Mouse (Mus musculus): ENCODE results near the gene Strip1. TPM values are rescaled to one million over a fixed set of nuclear protein-coding genes. Genes with fewer than 3 reads are reported as not detected.

Gene Strip1
- polyA plus RNA-seq, 1 experiment from 2014 or later, result 92.2 TPM

- peaks cover 69% of the 10 kb centered on the region for H3K27me3 ChIP-seq (ENCODE audit: control insufficient read depth, insufficient read depth, low read length)
- no peaks in the 10 kb centered on the region for H3K9me3 ChIP-seq (ENCODE audit: control insufficient read depth, low read length)
- WGBS, result under 1% methylated on average over 30 of the region's 46 CpGs
- H3K36me3 ChIP-seq (ENCODE audit: control insufficient read depth, insufficient read depth, low read length), result no peaks in the 10 kb centered on the region
- peaks cover 10% of the 10 kb centered on the region; the same call in 1 of the 2 replicates for H3K4me1 ChIP-seq (replicated peaks; ENCODE audit: control insufficient read depth, insufficient read depth, low read length)
- H3K4me3 ChIP-seq (ENCODE audit: low read depth, low read length), result peak within 1 kb of the TSS; percentile 40
- peak within 1 kb of the TSS; percentile 69 for H3K4me2 ChIP-seq (ENCODE audit: low read depth, low read length, severe bottlenecking)
- ATAC-seq (replicated peaks; ENCODE audit: low FRiP score), result peak; percentile 29; the same call in 1 of the 2 replicates
- peak; percentile 70 for DNase-seq (ENCODE audit: low spot score)
- H3K9ac ChIP-seq (ENCODE audit: low read length), result peak within 1 kb of the TSS; percentile 47
- H3K27ac ChIP-seq (ENCODE audit: low read depth, low read length), result 0 out of 2 replicates have a peak within 1 kb of the TSS, but pooled peaks have one; percentile 25
These were observed 36.7 kb downstream of the Strip1 start, which contains the start of gene Alx3 for GRCm38 (mm10) chr3:107594662-107595263. Alx3 (plus strand) TSS chr3:107595031.

- H3K27ac ChIP-seq (ENCODE audit: low read depth, low read length), result no peak overlapping the region
- H3K4me1 ChIP-seq (replicated peaks; ENCODE audit: control insufficient read depth, insufficient read depth, low read length), result peaks cover 10% of the 10 kb centered on the region; the same call in 1 of the 2 replicates
- no peak overlapping the region for H3K4me2 ChIP-seq (ENCODE audit: low read depth, low read length, severe bottlenecking)
- H3K4me3 ChIP-seq (ENCODE audit: low read depth, low read length), result no peak overlapping the region
- peaks cover 58% of the 10 kb centered on the region for H3K27me3 ChIP-seq (ENCODE audit: control insufficient read depth, insufficient read depth, low read length)
- H3K36me3 ChIP-seq (ENCODE audit: control insufficient read depth, insufficient read depth, low read length), result no peaks in the 10 kb centered on the region
- no peak for DNase-seq (ENCODE audit: low spot score)
- no peak overlapping the region for H3K9ac ChIP-seq (ENCODE audit: low read length)
- H3K9me3 ChIP-seq (ENCODE audit: control insufficient read depth, low read length), result no peaks in the 10 kb centered on the region
- WGBS, result 58% methylated on average over 2 of the region's 2 CpGs
- ATAC-seq (replicated peaks; ENCODE audit: low FRiP score), result no peak
These were observed 37.9 kb downstream of the Strip1 start for GRCm38 (mm10) chr3:107593632-107594031.

- Histone ChIP-seq H3K4me1 (replicated peaks; ENCODE audit: control insufficient read depth, insufficient read depth, low read length) (peaks cover 10% of the 10 kb centered on the region; the same call in 1 of the 2 replicates), H3K9me3 (ENCODE audit: control insufficient read depth, low read length) (no peaks in the 10 kb centered on the region)
These were observed 39.9 kb downstream of the Strip1 start for GRCm38 (mm10) chr3:107591612-107592011.

GRCm38 (mm10) chr3:107586504-107586903, 45.0 kb downstream of the Strip1 start:
- no peak for ATAC-seq (replicated peaks; ENCODE audit: low FRiP score)
- H3K36me3 ChIP-seq (ENCODE audit: control insufficient read depth, insufficient read depth, low read length), result no peaks in the 10 kb centered on the region
- H3K27me3 ChIP-seq (ENCODE audit: control insufficient read depth, insufficient read depth, low read length), result peaks cover 48% of the 10 kb centered on the region
- no peak overlapping the region for H3K4me2 ChIP-seq (ENCODE audit: low read depth, low read length, severe bottlenecking)
- 79% methylated on average over 6 of the region's 6 CpGs for WGBS
- H3K4me3 ChIP-seq (ENCODE audit: low read depth, low read length), result no peak overlapping the region
- 0 out of 2 replicates have a peak, but pooled peaks cover 4% of the 10 kb centered on the region for H3K4me1 ChIP-seq (replicated peaks; ENCODE audit: control insufficient read depth, insufficient read depth, low read length)
- DNase-seq (ENCODE audit: low spot score), result peak; percentile 48
- H3K9me3 ChIP-seq (ENCODE audit: control insufficient read depth, low read length), result no peaks in the 10 kb centered on the region
- no peak overlapping the region for H3K9ac ChIP-seq (ENCODE audit: low read length)
- H3K27ac ChIP-seq (ENCODE audit: low read depth, low read length), result no peak overlapping the region

More at GRCm38 (mm10) chr3:107591612-107592011, 39.9 kb downstream of the Strip1 start:
- H3K27ac ChIP-seq (ENCODE audit: low read depth, low read length), result no peak overlapping the region
- 67% methylated on average over 1 of the region's 1 CpGs for WGBS
- DNase-seq (ENCODE audit: low spot score) (no peak), ATAC-seq (replicated peaks; ENCODE audit: low FRiP score) (no peak)
- H3K27me3 ChIP-seq (ENCODE audit: control insufficient read depth, insufficient read depth, low read length), result peaks cover 40% of the 10 kb centered on the region
- no peak overlapping the region for H3K4me2 ChIP-seq (ENCODE audit: low read depth, low read length, severe bottlenecking)
- H3K36me3 ChIP-seq (ENCODE audit: control insufficient read depth, insufficient read depth, low read length), result no peaks in the 10 kb centered on the region
- H3K9ac ChIP-seq (ENCODE audit: low read length), result no peak overlapping the region
- H3K4me3 ChIP-seq (ENCODE audit: low read depth, low read length), result no peak overlapping the region

- H3K4me3 ChIP-seq (ENCODE audit: low read depth, low read length), result no peak overlapping the region
- H3K36me3 ChIP-seq (ENCODE audit: control insufficient read depth, insufficient read depth, low read length), result no peaks in the 10 kb centered on the region
- DNase-seq (ENCODE audit: low spot score) (peak; percentile 36), ATAC-seq (replicated peaks; ENCODE audit: low FRiP score) (no peak)
- 8% methylated on average over 1 of the region's 1 CpGs for WGBS
- peaks cover 67% of the 10 kb centered on the region for H3K27me3 ChIP-seq (ENCODE audit: control insufficient read depth, insufficient read depth, low read length)
- H3K9me3 ChIP-seq (ENCODE audit: control insufficient read depth, low read length), result no peaks in the 10 kb centered on the region
- H3K4me1 ChIP-seq (replicated peaks; ENCODE audit: control insufficient read depth, insufficient read depth, low read length), result 0 out of 2 replicates have a peak, but pooled peaks cover 5% of the 10 kb centered on the region
- H3K4me2 ChIP-seq (ENCODE audit: low read depth, low read length, severe bottlenecking), result no peak overlapping the region
- H3K27ac ChIP-seq (ENCODE audit: low read depth, low read length), result no peak overlapping the region
- no peak overlapping the region for H3K9ac ChIP-seq (ENCODE audit: low read length)
These were observed 47.6 kb downstream of the Strip1 start for GRCm38 (mm10) chr3:107583893-107584292.

- DNase-seq (ENCODE audit: low spot score) (peak; percentile 62), ATAC-seq (replicated peaks; ENCODE audit: low FRiP score) (0 out of 2 replicates have a peak, but pooled peaks have one; percentile 46)
- Histone ChIP-seq H3K4me1 (replicated peaks; ENCODE audit: control insufficient read depth, insufficient read depth, low read length) (0 out of 2 replicates have a peak, but pooled peaks cover 5% of the 10 kb centered on the region), H3K9me3 (ENCODE audit: control insufficient read depth, low read length) (no peaks in the 10 kb centered on the region), H3K4me3 (ENCODE audit: low read depth, low read length) (peak overlapping the region; percentile 23), H3K27me3 (ENCODE audit: control insufficient read depth, insufficient read depth, low read length) (peaks cover 67% of the 10 kb centered on the region), H3K27ac (ENCODE audit: low read depth, low read length) (no peak overlapping the region), H3K4me2 (ENCODE audit: low read depth, low read length, severe bottlenecking) (peak overlapping the region; percentile 43), H3K36me3 (ENCODE audit: control insufficient read depth, insufficient read depth, low read length) (no peaks in the 10 kb centered on the region), H3K9ac (ENCODE audit: low read length) (peak overlapping the region; percentile 44)
- under 1% methylated on average over 65 of the region's 65 CpGs for WGBS
These were observed 48.4 kb downstream of the Strip1 start for GRCm38 (mm10) chr3:107582875-107583767.

- no peak overlapping the region for H3K27ac ChIP-seq (ENCODE audit: low read depth, low read length)
- H3K4me1 ChIP-seq (replicated peaks; ENCODE audit: control insufficient read depth, insufficient read depth, low read length), result 0 out of 2 replicates have a peak, but pooled peaks cover 5% of the 10 kb centered on the region
- DNase-seq (ENCODE audit: low spot score) (peak; percentile 50), ATAC-seq (replicated peaks; ENCODE audit: low FRiP score) (no peak)
- H3K9ac ChIP-seq (ENCODE audit: low read length), result peak overlapping the region; percentile 7; the same call in 1 of the 2 replicates
- 2% methylated on average over 18 of the region's 18 CpGs for WGBS
- H3K36me3 ChIP-seq (ENCODE audit: control insufficient read depth, insufficient read depth, low read length), result no peaks in the 10 kb centered on the region
- H3K4me3 ChIP-seq (ENCODE audit: low read depth, low read length), result peak overlapping the region; percentile 23; the same call in 1 of the 2 replicates
- peak overlapping the region; percentile 43; the same call in 1 of the 2 replicates for H3K4me2 ChIP-seq (ENCODE audit: low read depth, low read length, severe bottlenecking)
- peaks cover 67% of the 10 kb centered on the region for H3K27me3 ChIP-seq (ENCODE audit: control insufficient read depth, insufficient read depth, low read length)
- no peaks in the 10 kb centered on the region for H3K9me3 ChIP-seq (ENCODE audit: control insufficient read depth, low read length)
These were observed 49.2 kb downstream of the Strip1 start for GRCm38 (mm10) chr3:107582130-107582874.

Measured in forebrain, embryonic 11.5 days (tissue).